Mouse (Mus musculus): Measurements from ENCODE around the gene Ap3b1. TPM values are rescaled to one million over a fixed set of nuclear protein-coding genes. Genes with fewer than 3 reads are reported as not detected.

Gene Ap3b1
- polyA plus RNA-seq, 1 experiment = 23.0 TPM

DNA sequence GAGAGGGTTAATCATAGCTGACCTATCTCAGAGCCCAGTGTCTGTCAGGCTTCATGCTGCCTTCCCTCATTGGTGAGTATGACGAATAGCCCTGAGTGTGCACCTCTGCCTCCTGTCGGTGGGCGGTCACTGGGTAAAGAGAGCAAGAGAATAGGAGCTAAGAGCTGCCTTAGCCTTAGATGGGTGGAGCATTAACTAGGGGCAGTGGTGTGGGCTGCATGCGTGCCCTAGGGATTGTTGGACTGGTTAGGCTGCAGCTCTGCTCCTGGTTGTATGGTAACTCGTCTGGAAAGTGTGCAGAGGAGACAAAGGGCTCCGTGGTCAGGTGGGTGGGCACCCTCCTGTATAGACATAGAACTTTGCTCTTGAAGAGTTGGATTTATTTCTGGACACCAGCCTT is 157.8 kb downstream of the Ap3b1 start:
- no peak overlapping the region for H3K27ac ChIP-seq (ENCODE audit: control insufficient read depth, insufficient read depth, low read depth, low read length, poor library complexity)
- no peak for TF ChIP-seq POLR2A (IDR thresholded peaks at IDR 0.05; ENCODE audit: borderline replicate concordance, control insufficient read depth, low read depth, low read length)
- TF ChIP-seq CTCF (IDR thresholded peaks at IDR 0.05; ENCODE audit: control insufficient read depth, insufficient read depth, low read length) = no peak
- no peak overlapping the region for H3K4me3 ChIP-seq (replicated peaks; ENCODE audit: control insufficient read depth, low read depth, low read length)
- 87% methylated on average over 6 of the region's 6 CpGs for WGBS
- H3K4me1 ChIP-seq (ENCODE audit: control insufficient read depth, insufficient read depth, low read length) = no peaks in the 10 kb centered on the region

GRCm38 (mm10) chr13:94518176-94518575 is 159.4 kb downstream of the Ap3b1 start:
- 85% methylated on average over 4 of the region's 4 CpGs for WGBS
- Histone ChIP-seq H3K4me3 (replicated peaks; ENCODE audit: control insufficient read depth, low read depth, low read length) (no peak overlapping the region), H3K27ac (ENCODE audit: control insufficient read depth, insufficient read depth, low read depth, low read length, poor library complexity) (no peak overlapping the region), H3K4me1 (ENCODE audit: control insufficient read depth, insufficient read depth, low read length) (no peaks in the 10 kb centered on the region)
- no peak for TF ChIP-seq POLR2A (IDR thresholded peaks at IDR 0.05; ENCODE audit: borderline replicate concordance, control insufficient read depth, low read depth, low read length)
- no peak for TF ChIP-seq CTCF (IDR thresholded peaks at IDR 0.05; ENCODE audit: control insufficient read depth, insufficient read depth, low read length)

DNA sequence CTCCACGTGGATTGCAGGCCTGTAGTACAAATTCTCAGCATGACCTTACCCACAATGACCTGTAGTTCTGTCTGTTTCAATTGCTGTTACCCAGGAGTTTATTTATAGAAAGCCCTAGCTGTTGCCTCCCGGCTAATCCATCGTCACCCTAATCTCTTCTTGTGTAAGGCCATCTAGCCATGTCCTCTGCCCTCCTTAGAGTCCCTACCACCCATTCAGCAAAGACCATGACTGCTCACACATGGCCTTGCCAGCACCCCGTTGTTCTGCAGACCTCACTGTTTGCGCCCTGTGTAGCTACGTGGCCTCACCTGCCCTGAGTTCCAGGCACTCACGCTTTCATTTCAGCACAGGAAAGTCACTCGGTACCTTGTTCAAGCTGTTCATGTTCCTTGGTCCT is 160.5 kb downstream of the Ap3b1 start:
- TF ChIP-seq CTCF (IDR thresholded peaks at IDR 0.05; ENCODE audit: control insufficient read depth, insufficient read depth, low read length) (no peak), POLR2A (IDR thresholded peaks at IDR 0.05; ENCODE audit: borderline replicate concordance, control insufficient read depth, low read depth, low read length) (no peak)
- 93% methylated on average over 8 of the region's 8 CpGs for WGBS
- H3K4me3 ChIP-seq (replicated peaks; ENCODE audit: control insufficient read depth, low read depth, low read length) = no peak overlapping the region
- H3K4me1 ChIP-seq (ENCODE audit: control insufficient read depth, insufficient read depth, low read length) = no peaks in the 10 kb centered on the region
- H3K27ac ChIP-seq (ENCODE audit: control insufficient read depth, insufficient read depth, low read depth, low read length, poor library complexity) = no peak overlapping the region

DNA sequence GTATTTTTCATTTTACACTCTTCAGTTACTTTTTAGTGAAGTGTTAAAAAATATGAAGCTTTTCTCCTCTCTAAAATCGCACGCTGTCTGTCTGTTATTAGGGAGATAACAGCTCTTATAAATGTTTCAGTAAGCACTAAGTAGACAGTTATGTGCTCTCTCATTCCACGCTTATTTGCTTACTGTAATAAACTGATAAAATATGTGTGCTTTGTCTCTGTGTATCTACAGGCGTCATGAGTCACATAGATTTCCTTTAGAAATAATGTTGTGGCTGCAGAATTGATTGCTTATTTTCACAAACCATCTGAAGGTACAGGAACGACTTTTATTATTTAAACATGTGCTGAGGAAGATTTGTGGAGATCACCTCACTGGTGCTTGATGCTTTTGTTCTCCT is 164.5 kb downstream of the Ap3b1 start:
- no peak overlapping the region for H3K4me3 ChIP-seq (replicated peaks; ENCODE audit: control insufficient read depth, low read depth, low read length)
- no peaks in the 10 kb centered on the region for H3K4me1 ChIP-seq (ENCODE audit: control insufficient read depth, insufficient read depth, low read length)
- TF ChIP-seq CTCF (IDR thresholded peaks at IDR 0.05; ENCODE audit: control insufficient read depth, insufficient read depth, low read length) (no peak), POLR2A (IDR thresholded peaks at IDR 0.05; ENCODE audit: borderline replicate concordance, control insufficient read depth, low read depth, low read length) (no peak)
- 69% methylated on average over 5 of the region's 5 CpGs for WGBS
- H3K27ac ChIP-seq (ENCODE audit: control insufficient read depth, insufficient read depth, low read depth, low read length, poor library complexity) = no peak overlapping the region

DNA sequence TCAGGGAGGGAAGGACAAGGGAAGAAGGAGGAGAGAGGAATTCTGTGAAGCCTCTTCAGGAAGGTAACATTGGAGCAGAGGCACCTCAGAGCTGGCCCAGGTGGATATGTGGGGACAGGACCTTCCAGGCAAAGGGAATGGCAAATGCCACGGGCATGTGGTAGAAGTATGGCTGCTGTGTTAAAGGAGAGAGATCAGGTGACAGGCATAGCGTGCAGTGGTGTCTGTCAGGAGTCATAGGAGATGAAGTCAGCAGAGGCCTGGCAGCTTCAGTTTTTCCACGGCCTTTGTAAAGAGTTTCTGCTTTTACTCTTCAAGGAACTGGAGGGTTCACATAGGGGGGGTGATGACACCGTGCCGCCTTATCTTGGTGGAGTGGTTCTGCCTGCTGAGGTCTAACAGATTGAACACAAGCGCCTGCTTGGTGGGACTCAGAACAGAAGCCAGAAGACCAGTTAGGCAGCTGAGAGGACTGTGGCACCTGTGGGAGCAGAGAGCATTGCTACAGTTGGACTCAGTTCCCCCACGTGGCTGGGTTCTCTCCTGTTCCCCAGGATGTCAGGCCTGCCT is 166.0 kb downstream of the Ap3b1 start:
- H3K4me3 ChIP-seq (replicated peaks; ENCODE audit: control insufficient read depth, low read depth, low read length) = no peak overlapping the region
- no peak overlapping the region for H3K27ac ChIP-seq (ENCODE audit: control insufficient read depth, insufficient read depth, low read depth, low read length, poor library complexity)
- TF ChIP-seq POLR2A (IDR thresholded peaks at IDR 0.05; ENCODE audit: borderline replicate concordance, control insufficient read depth, low read depth, low read length) (no peak), CTCF (IDR thresholded peaks at IDR 0.05; ENCODE audit: control insufficient read depth, insufficient read depth, low read length) (no peak)
- H3K4me1 ChIP-seq (ENCODE audit: control insufficient read depth, insufficient read depth, low read length) = no peaks in the 10 kb centered on the region
- 70% methylated on average over 7 of the region's 7 CpGs for WGBS

- H3K4me3 ChIP-seq (replicated peaks; ENCODE audit: control insufficient read depth, low read depth, low read length) = no peak overlapping the region
- no peaks in the 10 kb centered on the region for H3K4me1 ChIP-seq (ENCODE audit: control insufficient read depth, insufficient read depth, low read length)
- WGBS = 92% methylated on average over 5 of the region's 5 CpGs
- TF ChIP-seq POLR2A (IDR thresholded peaks at IDR 0.05; ENCODE audit: borderline replicate concordance, control insufficient read depth, low read depth, low read length) = no peak
- no peak for TF ChIP-seq CTCF (IDR thresholded peaks at IDR 0.05; ENCODE audit: control insufficient read depth, insufficient read depth, low read length)
- no peak overlapping the region for H3K27ac ChIP-seq (ENCODE audit: control insufficient read depth, insufficient read depth, low read depth, low read length, poor library complexity)
These were observed 170.4 kb downstream of the Ap3b1 start for GRCm38 (mm10) chr13:94529138-94529537.

GRCm38 (mm10) chr13:94533516-94533915 is 174.8 kb downstream of the Ap3b1 start:
- no peak overlapping the region for H3K27ac ChIP-seq (ENCODE audit: control insufficient read depth, insufficient read depth, low read depth, low read length, poor library complexity)
- no peaks in the 10 kb centered on the region for H3K4me1 ChIP-seq (ENCODE audit: control insufficient read depth, insufficient read depth, low read length)
- WGBS = 90% methylated on average over 8 of the region's 8 CpGs
- TF ChIP-seq CTCF (IDR thresholded peaks at IDR 0.05; ENCODE audit: control insufficient read depth, insufficient read depth, low read length) = no peak
- TF ChIP-seq POLR2A (IDR thresholded peaks at IDR 0.05; ENCODE audit: borderline replicate concordance, control insufficient read depth, low read depth, low read length) = no peak
- no peak overlapping the region for H3K4me3 ChIP-seq (replicated peaks; ENCODE audit: control insufficient read depth, low read depth, low read length)

- WGBS = 71% methylated on average over 4 of the region's 4 CpGs
These were observed 178.6 kb downstream of the Ap3b1 start for GRCm38 (mm10) chr13:94537336-94537735.

More at GRCm38 (mm10) chr13:94537336-94537735, 178.6 kb downstream of the Ap3b1 start:
- no peak overlapping the region for H3K27ac ChIP-seq (ENCODE audit: control insufficient read depth, insufficient read depth, low read depth, low read length, poor library complexity)
- H3K4me1 ChIP-seq (ENCODE audit: control insufficient read depth, insufficient read depth, low read length) = no peaks in the 10 kb centered on the region; the same call in 1 of the 2 replicates
- no peak for TF ChIP-seq CTCF (IDR thresholded peaks at IDR 0.05; ENCODE audit: control insufficient read depth, insufficient read depth, low read length)
- no peak for TF ChIP-seq POLR2A (IDR thresholded peaks at IDR 0.05; ENCODE audit: borderline replicate concordance, control insufficient read depth, low read depth, low read length)
- no peak overlapping the region for H3K4me3 ChIP-seq (replicated peaks; ENCODE audit: control insufficient read depth, low read depth, low read length)

Measured in bone marrow, adult 2 months (tissue).